Mouse (Mus musculus) neural tube, embryonic 11.5 days (tissue): ENCODE data around the gene Ephb2. TPM values are rescaled to one million over a fixed set of nuclear protein-coding genes. Genes with fewer than 3 reads are reported as not detected.

ENCODE experiments used
- ATAC-seq: fragments of 200-750 bp; cut with Nextera tagmentation; 2 replicates; pipeline ENCODE4 v1.8.0; 2017; ENCODE audit warnings: moderate number of reproducible peaks, mild to moderate bottlenecking, moderate TSS enrichment, moderate library complexity; ENCODE audit not compliant: insufficient read depth, low FRiP score, low TSS enrichment
- DNase-seq: peaks from one replicate; pipeline ENCODE4 v3.0.0-alpha.2; 2015; ENCODE audit warnings: low spot score
- H3K27ac ChIP-seq: fragments of 300-500 bp; sonication (generic); 2 replicates; pipeline ENCODE4 v1.5.1; 2014; ENCODE audit warnings: low read depth, mild to moderate bottlenecking, low read length
- H3K27me3 ChIP-seq: fragments of 300-500 bp; sonication (generic); 2 replicates; pipeline ENCODE4 v1.6.1; 2014; ENCODE audit warnings: mild to moderate bottlenecking, low read length, mixed read lengths; ENCODE audit not compliant: control insufficient read depth, insufficient read depth
- H3K36me3 ChIP-seq: fragments of 300-500 bp; sonication (generic); 2 replicates; pipeline ENCODE4 v1.6.1; 2014; ENCODE audit warnings: mild to moderate bottlenecking, low read length, moderate library complexity, mixed read lengths; ENCODE audit not compliant: control insufficient read depth, insufficient read depth
- H3K4me1 ChIP-seq: fragments of 300-500 bp; sonication (generic); 2 replicates; pipeline ENCODE4 v1.6.1; 2014; ENCODE audit warnings: low read length, mixed read lengths; ENCODE audit not compliant: control insufficient read depth, insufficient read depth
- H3K4me2 ChIP-seq: fragments of 300-500 bp; sonication (generic); 2 replicates; pipeline ENCODE4 v1.6.1; 2014; ENCODE audit warnings: low read depth, mild to moderate bottlenecking, moderate library complexity
- H3K4me3 ChIP-seq: fragments of 300-500 bp; sonication (generic); 2 replicates; pipeline ENCODE4 v1.5.1; 2014; ENCODE audit warnings: low read depth, low read length
- H3K9ac ChIP-seq: fragments of 300-500 bp; sonication (generic); 2 replicates; pipeline ENCODE4 v1.6.1; 2014; ENCODE audit warnings: mild to moderate bottlenecking, low read length
- H3K9me3 ChIP-seq: fragments of 300-500 bp; sonication (generic); 2 replicates; pipeline ENCODE4 v1.6.1; 2016; ENCODE audit warnings: low read length; ENCODE audit not compliant: control insufficient read depth
- WGBS: fragments of 180-500 bp; shearing (Covaris S2); extraction: QIAGEN DNeasy Blood & Tissue Kit; methylation state at CpG from one replicate; pipeline ENCODE4 v1.1.7; 2014; 5-methylcytosine and 5-hydroxymethylcytosine counted together
- polyA plus RNA-seq: library from polyadenylated mRNA; unstranded; fragments of >200 nt; fragmentation: Nextera tagmentation; extraction: Ambion mirVana; gene quantifications from 2 replicates; pipeline ENCODE4 v1.2.1, GENCODE M21; 2014

Gene Ephb2
- polyA plus RNA-seq, 1 experiment from 2014 or later: 20.4 TPM

GRCm38 (mm10) chr4:136815364-136815763 is 20.4 kb downstream of the Ephb2 start:
- Histone ChIP-seq H3K36me3 (no peaks in the 10 kb centered on the region), H3K4me3 (no peak overlapping the region), H3K4me1 (peaks cover 39% of the 10 kb centered on the region), H3K27me3 (no peaks in the 10 kb centered on the region), H3K4me2 (no peak overlapping the region), H3K9ac (no peak overlapping the region), H3K9me3 (no peaks in the 10 kb centered on the region), H3K27ac (no peak overlapping the region)
- DNase-seq (peak; percentile 15), ATAC-seq (no peak)
- 71% methylated on average over 5 of the region's 5 CpGs for WGBS

- Histone ChIP-seq H3K9me3 (no peaks in the 10 kb centered on the region), H3K9ac (no peak overlapping the region), H3K4me2 (no peak overlapping the region), H3K4me3 (no peak overlapping the region), H3K27me3 (no peaks in the 10 kb centered on the region), H3K27ac (no peak overlapping the region), H3K36me3 (no peaks in the 10 kb centered on the region), H3K4me1 (peaks cover 35% of the 10 kb centered on the region)
- ATAC-seq (no peak), DNase-seq (no peak)
- WGBS: 61% methylated on average over 4 of the region's 4 CpGs
Observed at GRCm38 (mm10) chr4:136812543-136812942, 23.2 kb downstream of the Ephb2 start.

- peaks cover 40% of the 10 kb centered on the region for H3K4me1 ChIP-seq
- 16% methylated on average over 6 of the region's 6 CpGs for WGBS
- no peak overlapping the region for H3K9ac ChIP-seq
- H3K27me3 ChIP-seq: no peaks in the 10 kb centered on the region
- 0 out of 2 replicates have a peak, but pooled peaks have one; percentile 41 for ATAC-seq
- H3K36me3 ChIP-seq: no peaks in the 10 kb centered on the region
- H3K9me3 ChIP-seq: no peaks in the 10 kb centered on the region
- no peak overlapping the region for H3K4me2 ChIP-seq
- no peak overlapping the region for H3K27ac ChIP-seq
- no peak overlapping the region for H3K4me3 ChIP-seq
- peak; percentile 25 for DNase-seq
Observed at GRCm38 (mm10) chr4:136811596-136811995, 24.2 kb downstream of the Ephb2 start.

GRCm38 (mm10) chr4:136808478-136808877 is 27.3 kb downstream of the Ephb2 start:
- WGBS: 25% methylated on average over 11 of the region's 11 CpGs
- Histone ChIP-seq H3K4me3 (no peak overlapping the region), H3K4me2 (no peak overlapping the region), H3K4me1 (peaks cover 36% of the 10 kb centered on the region), H3K36me3 (no peaks in the 10 kb centered on the region), H3K9ac (no peak overlapping the region), H3K9me3 (no peaks in the 10 kb centered on the region), H3K27me3 (no peaks in the 10 kb centered on the region), H3K27ac (0 out of 2 replicates have a peak overlapping the region, but pooled peaks have one; percentile 17)
- peak; percentile 30 for DNase-seq
- ATAC-seq: no peak

GRCm38 (mm10) chr4:136807448-136808009 is 28.3 kb downstream of the Ephb2 start:
- H3K4me1 ChIP-seq: peaks cover 36% of the 10 kb centered on the region
- no peaks in the 10 kb centered on the region for H3K36me3 ChIP-seq
- WGBS: 55% methylated on average over 11 of the region's 11 CpGs

GRCm38 (mm10) chr4:136806254-136806653 is 29.5 kb downstream of the Ephb2 start:
- H3K9ac ChIP-seq: no peak overlapping the region
- H3K36me3 ChIP-seq: no peaks in the 10 kb centered on the region
- peaks cover 26% of the 10 kb centered on the region for H3K4me1 ChIP-seq
- no peak overlapping the region for H3K4me2 ChIP-seq
- no peak overlapping the region for H3K4me3 ChIP-seq
- 80% methylated on average over 10 of the region's 10 CpGs for WGBS
- no peak overlapping the region for H3K27ac ChIP-seq
- ATAC-seq (no peak), DNase-seq (no peak)
- no peaks in the 10 kb centered on the region for H3K27me3 ChIP-seq
- H3K9me3 ChIP-seq: no peaks in the 10 kb centered on the region

More at GRCm38 (mm10) chr4:136807448-136808009, 28.3 kb downstream of the Ephb2 start:
- no peak overlapping the region for H3K4me2 ChIP-seq
- H3K27me3 ChIP-seq: no peaks in the 10 kb centered on the region
- no peak for ATAC-seq
- peak; percentile 33 for DNase-seq
- H3K27ac ChIP-seq: 0 out of 2 replicates have a peak overlapping the region, but pooled peaks have one; percentile 49
- H3K9me3 ChIP-seq: no peaks in the 10 kb centered on the region
- H3K9ac ChIP-seq: no peak overlapping the region; the same call in 1 of the 2 replicates
- no peak overlapping the region for H3K4me3 ChIP-seq

GRCm38 (mm10) chr4:136804343-136804742 is 31.4 kb downstream of the Ephb2 start:
- Histone ChIP-seq H3K36me3 (no peaks in the 10 kb centered on the region), H3K9ac (no peak overlapping the region), H3K27ac (no peak overlapping the region), H3K4me1 (peaks cover 37% of the 10 kb centered on the region), H3K4me2 (no peak overlapping the region), H3K27me3 (no peaks in the 10 kb centered on the region), H3K4me3 (no peak overlapping the region), H3K9me3 (no peaks in the 10 kb centered on the region)
- no peak for DNase-seq
- WGBS: 96% methylated on average over 6 of the region's 6 CpGs
- no peak for ATAC-seq

GRCm38 (mm10) chr4:136802446-136802845 is 33.3 kb downstream of the Ephb2 start:
- Histone ChIP-seq H3K9ac (no peak overlapping the region), H3K4me1 (peaks cover 37% of the 10 kb centered on the region), H3K4me3 (no peak overlapping the region), H3K27ac (no peak overlapping the region), H3K4me2 (no peak overlapping the region), H3K27me3 (no peaks in the 10 kb centered on the region), H3K36me3 (no peaks in the 10 kb centered on the region), H3K9me3 (no peaks in the 10 kb centered on the region)
- 74% methylated on average over 12 of the region's 12 CpGs for WGBS
- ATAC-seq (no peak), DNase-seq (no peak)

GRCm38 (mm10) chr4:136801944-136802343 is 33.8 kb downstream of the Ephb2 start:
- Histone ChIP-seq H3K9me3 (no peaks in the 10 kb centered on the region), H3K36me3 (no peaks in the 10 kb centered on the region), H3K9ac (no peak overlapping the region), H3K4me3 (no peak overlapping the region), H3K27ac (no peak overlapping the region), H3K4me1 (peaks cover 37% of the 10 kb centered on the region), H3K27me3 (no peaks in the 10 kb centered on the region), H3K4me2 (no peak overlapping the region)
- ATAC-seq: no peak
- WGBS: 87% methylated on average over 5 of the region's 5 CpGs
- no peak for DNase-seq
